Mouse (Mus musculus) 3134 (cell line): ENCODE data around the gene Zfand3.

ENCODE experiments used
- DNase-seq: peaks from one replicate; pipeline ENCODE4 v3.0.0-alpha.2; 2011; ENCODE audit warnings: low spot score; ENCODE audit not compliant: insufficient read length; ENCODE audit errors: extremely low read depth

Gene Zfand3

DNA sequence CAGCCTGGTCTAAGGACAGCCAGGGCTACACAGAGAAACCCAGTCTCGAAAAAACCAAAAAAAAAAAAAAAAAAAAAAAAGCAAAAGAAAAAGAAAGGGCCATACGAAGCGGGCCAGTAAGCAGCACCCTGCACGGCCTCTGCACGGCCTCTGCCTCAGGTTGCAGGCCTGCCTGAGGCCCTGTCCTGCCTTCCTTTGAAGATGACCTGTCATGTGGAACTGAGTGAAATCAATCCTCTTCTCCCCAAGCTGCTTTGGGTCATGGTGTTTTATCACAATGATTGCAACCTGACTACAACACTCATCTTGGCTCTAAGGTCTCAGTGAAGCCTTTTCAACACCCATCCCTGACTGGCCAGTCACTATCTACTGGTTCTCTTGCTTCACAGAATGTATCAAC lies 248.5 kb downstream of the Zfand3 start:
- DNase-seq: no peak

DNA sequence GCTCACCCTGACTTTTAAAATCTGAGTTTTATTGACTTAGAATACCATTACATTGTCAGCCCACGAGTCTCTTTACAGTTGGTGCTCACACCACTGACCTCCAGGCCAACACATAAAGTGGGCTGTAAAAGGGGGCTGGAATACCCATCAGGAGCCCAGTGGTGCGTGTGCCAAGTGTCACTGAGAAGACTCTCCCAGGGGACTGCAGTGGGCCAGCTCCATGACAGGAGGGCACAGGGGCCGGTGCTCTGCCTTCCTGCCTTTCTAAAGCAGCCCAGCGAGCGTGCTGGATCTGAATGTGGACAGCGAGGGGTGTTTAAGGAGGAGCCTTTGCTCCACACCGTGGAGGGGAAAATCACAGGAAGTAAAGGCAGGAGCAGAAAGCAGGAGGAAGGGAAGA lies 249.4 kb downstream of the Zfand3 start:
- no peak for DNase-seq

DNA sequence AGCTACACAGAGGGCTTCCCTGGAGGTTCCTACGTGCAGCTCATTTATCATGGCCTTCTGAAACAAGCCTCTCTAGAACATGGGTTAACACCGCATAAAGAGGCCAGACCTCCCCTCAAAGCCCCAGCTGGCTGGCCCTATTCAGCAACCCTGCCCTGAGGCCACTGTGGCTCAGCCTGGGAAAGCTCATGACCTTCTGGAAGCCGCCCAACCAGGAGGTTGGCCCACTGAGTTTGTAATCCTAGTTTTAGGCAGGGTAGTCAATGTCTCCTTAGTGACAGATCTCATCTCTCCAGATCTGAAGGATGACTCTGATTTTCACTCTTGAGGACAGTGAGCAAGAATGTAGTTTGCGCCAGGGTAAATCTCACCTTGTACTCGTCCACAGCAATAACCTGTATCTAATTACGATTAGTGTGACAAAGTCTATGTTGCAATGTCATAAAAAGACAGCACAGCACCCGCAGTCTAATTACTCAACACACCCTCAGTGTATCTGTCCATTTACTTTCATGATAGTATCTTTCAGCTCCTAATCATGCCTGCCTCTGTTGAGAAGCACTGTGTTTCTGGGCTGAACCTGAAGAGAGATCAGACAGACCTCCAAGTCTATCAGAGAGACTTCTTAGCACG lies 251.5 kb downstream of the Zfand3 start:
- no peak for DNase-seq

DNA sequence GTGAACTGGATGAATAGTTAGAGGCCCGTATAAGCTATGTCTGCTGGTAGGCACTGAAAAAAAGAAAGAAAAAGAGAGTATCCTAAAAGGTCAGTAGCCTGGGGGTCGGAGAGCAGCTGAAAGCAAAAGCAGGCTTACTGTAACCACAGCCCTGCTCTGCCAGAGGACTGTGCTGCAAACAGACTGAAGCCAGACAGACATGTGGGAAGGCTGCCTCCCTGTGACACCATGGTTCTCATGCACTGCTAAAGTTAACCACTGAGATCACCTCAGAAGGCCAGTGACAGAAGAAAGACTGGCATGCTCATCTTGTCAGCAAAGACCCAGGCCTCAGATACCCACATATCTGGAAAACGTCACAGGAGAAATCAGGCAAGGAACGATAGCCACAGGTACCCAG lies 253.9 kb downstream of the Zfand3 start:
- DNase-seq: no peak

DNA sequence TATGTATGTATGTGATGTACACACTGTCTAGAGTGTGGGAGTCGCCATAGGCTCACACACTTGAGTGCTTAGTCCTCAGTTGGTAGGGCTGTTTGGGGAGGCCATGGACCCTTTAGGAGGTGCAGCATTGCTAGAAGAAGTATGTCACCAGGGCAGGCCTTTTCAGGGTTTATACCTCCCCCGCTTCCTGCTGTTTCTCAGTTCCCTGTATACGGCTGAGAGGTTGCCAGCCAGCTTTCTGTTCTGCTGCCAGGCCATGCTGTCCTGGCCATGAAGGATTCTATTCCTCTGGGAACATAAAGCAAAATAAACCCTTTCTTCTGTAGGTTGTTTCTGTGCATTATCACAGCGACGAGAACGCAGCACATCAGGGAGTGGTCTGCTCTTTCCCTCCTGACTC lies 255.4 kb downstream of the Zfand3 start:
- DNase-seq: no peak
